Mouse (Mus musculus) mature B cell (primary cell): ENCODE results near the gene Prpf31.
"Not testable (repeated sequence)": the region's sequence is repeated elsewhere in the genome, so short reads cannot be mapped to it uniquely, and the experiment has no call there.

Experiments used
- in situ Hi-C: fragments of 300-500 bp; cut with MboI; formaldehyde crosslinking; loops from 2 replicates; pipeline ENCODE4 v1.14.3; 2019

Gene Prpf31

GRCm38 (mm10) chr7:3629543-3630477 is at the start of gene Prpf31, which contains the start of gene Tfpt:
Gene Prpf31 (plus strand): TSS chr7:3629985.
Gene Tfpt (minus strand): TSS chr7:3629929.
- in situ Hi-C loops, result no loop called here

DNA sequence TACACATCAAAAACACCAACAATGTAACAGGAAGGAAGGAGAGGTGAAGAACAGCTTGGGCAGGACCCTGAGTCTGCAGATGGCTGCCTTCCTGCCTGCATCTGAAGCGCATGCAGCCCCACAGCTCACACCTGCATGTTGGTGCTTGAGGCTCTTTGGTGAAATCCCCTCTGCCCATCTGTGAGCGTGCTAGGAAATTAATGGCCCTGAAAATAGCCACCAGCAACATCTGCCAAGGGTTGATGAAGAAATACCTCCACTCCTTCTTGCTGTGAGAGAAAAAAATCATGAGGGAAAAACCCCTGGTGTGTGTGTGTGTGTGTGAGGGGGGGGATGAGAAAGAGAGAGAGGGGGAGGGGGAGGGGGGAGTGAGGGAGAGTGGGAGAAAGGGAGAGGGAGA is 49.8 kb upstream of the Prpf31 start:
- in situ Hi-C loops, result no loop called here

DNA sequence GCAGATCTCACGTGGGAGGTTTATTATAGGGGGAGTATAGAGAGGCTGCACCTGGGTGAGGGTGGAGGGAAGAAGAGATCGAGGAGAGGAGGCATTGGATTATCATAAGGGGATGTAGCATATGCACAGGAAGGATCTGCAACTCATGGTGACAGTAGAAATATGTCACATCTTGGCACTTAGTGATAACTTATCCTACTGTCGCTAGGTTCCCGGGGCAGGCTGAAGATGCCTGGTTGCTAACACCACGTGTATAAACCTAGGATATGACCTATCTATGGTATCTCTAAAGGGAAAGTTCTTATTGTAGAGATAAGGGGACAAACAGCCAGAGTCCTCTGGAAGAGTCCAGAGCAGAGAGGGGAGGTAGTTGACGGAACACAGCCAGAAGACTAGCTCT is 44.0 kb upstream of the Prpf31 start:
- in situ Hi-C loops, result no loop called here

- in situ Hi-C loops, result no loop called here
These were observed 43.5 kb upstream of the Prpf31 start for GRCm38 (mm10) chr7:3586255-3586654.

DNA sequence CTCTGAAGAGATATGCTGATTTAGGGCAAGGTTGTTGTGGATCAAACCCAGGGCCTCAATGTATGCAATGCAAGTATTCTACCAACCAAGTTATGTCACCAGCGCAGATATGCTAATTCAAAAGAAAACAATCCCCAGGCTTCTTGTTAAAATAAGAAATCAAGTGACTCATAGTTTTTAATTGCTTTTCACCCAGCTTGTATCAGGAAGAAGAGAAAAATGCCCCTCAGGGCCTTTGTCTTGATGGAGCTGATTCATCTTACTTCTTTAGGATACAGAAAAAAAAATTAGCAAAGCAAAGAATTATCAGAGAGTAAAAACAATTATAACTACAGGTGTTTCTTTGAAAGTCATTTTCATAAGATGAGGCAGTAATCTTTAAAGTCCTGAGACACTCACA is 42.5 kb upstream of the Prpf31 start:
- in situ Hi-C loops, result no loop called here

- in situ Hi-C loops, result no loop called here
These were observed 39.2 kb upstream of the Prpf31 start for GRCm38 (mm10) chr7:3590550-3590949.

DNA sequence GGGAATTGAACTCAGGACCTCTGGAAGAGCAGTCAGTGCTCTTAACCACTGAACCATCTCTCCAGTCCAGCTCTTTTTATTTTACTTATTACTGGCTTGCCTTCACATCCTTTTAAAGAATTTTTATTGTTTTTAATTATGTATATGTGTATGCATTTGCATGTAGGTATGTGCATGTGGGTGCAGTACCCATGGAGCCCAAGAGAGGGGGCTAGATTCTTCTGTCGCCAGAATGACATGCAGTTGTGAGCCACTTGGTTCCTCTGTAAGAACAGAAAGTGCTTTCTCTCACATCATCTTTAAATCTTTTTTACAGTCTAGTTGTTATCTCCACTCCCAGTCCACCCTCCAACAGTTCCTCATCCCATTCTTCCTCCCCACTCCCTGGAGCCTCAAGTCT is 38.3 kb upstream of the Prpf31 start:
- in situ Hi-C loops, result no loop called here

GRCm38 (mm10) chr7:3593855-3594254 is 35.9 kb upstream of the Prpf31 start:
- in situ Hi-C loops, result no loop called here

DNA sequence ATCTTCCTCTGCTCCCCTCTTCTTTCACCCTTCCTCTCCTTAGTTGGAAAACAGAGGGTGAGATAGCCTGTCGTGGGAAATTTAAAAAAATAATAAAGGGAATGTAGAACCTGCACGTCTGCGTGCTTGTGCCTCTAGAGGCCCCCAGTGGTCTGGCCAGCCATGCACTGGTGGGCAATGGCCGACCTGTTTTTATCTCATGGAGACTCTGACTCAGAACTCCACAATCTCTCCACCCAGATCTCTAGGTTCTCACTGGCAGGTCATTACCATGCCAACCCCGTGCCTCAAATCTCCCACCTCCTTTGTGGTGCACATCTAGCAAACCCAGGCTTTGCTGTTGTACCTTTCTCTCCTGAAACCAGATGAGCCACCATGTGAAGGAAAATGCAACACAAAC is 35.1 kb upstream of the Prpf31 start:
- in situ Hi-C loops, result no loop called here

- in situ Hi-C loops, result no loop called here
These were observed 34.6 kb upstream of the Prpf31 start for GRCm38 (mm10) chr7:3595146-3595545.

DNA sequence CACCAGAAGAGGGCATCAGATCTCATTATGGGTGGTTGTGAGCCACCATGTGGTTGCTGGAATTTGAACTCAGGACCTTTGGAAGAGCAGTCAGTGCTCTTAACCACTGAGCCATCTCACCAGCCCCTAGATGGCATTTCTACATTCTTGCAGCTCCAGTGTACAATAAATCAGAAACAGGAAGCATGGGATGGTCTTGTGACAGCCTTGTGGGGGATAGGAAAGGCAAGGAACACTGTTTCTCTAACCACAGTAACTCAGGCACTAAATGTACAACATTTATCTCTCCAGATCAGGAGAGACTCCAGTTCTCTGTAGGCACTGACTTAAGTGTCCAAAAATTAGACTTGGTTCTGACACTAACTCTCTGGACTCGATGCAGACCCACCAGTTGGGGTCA is 32.0 kb upstream of the Prpf31 start:
- in situ Hi-C loops, result not testable (repeated sequence)

- in situ Hi-C loops, result no loop called here
These were observed 28.7 kb upstream of the Prpf31 start for GRCm38 (mm10) chr7:3601119-3601518.

- in situ Hi-C loops, result no loop called here
These were observed 23.0 kb upstream of the Prpf31 start for GRCm38 (mm10) chr7:3606798-3607197.

GRCm38 (mm10) chr7:3607391-3607790 is 22.4 kb upstream of the Prpf31 start:
- in situ Hi-C loops, result no loop called here

- in situ Hi-C loops, result no loop called here
These were observed 21.1 kb upstream of the Prpf31 start for GRCm38 (mm10) chr7:3608668-3609067.

DNA sequence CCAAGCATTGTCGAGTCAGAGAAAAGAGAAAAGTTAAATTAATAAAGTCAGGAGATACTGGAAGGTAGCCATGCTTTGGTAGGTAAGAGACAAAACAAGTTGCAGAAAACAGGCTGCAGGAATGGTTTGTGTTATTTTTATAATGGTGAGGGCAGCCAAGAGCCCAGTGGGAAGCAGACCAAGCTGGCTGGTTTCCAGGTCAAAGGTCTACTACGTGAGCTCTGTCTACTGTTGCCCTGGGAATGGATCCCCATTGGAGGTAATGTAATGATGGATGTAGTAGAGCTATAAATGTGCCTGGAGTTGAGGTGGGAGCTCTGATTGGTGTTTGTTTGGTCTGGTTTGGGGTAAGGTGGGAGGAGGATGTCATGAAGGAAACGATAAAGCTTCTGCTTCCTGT is 20.7 kb upstream of the Prpf31 start:
- in situ Hi-C loops, result no loop called here

DNA sequence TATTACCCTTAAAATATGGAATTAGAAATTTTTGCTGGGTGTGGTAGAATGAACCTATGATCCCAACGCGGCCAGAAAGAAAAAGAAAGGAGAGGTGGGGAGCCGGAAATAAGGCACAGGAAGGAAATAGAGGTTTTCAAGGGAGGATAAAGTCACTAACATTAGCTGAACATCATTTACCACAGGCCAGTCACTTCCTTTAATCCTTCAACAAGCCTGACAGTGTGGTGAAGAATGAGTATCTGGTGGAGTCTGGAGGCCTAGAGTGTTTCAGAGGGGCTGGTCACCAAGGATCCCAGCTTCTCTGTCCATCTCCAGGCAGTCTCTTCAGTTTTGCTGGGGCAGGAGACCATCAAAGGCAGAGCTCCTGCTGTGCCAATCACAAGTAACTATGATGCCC is 19.3 kb upstream of the Prpf31 start:
- in situ Hi-C loops, result loop anchor here (10.0 kb wide), 1 partner anchor 64 kb away; the partner anchor contains the start of gene Tmc4

GRCm38 (mm10) chr7:3611006-3611405 is 18.8 kb upstream of the Prpf31 start:
- in situ Hi-C loops, result loop anchor here (10.0 kb wide), 1 partner anchor 64 kb away; the partner anchor contains the start of gene Tmc4

DNA sequence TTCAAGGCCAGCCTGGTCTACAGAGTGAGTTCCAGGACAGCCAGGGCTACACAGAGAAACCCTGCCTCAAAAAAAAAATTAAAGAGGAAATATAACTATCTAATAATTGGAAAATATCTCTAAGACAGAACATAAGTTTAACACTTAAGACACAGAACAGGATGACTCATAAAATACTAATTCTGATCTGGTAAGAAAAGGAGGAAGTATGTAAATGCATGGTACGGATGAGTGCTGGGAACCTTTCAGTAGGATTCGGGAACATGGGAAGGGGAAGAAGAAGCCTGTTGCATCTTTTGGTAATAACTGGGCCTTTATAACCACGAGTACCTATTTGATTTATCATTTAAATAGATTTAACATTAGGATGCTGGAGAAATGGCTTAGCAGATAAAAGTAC is 15.8 kb upstream of the Prpf31 start:
- in situ Hi-C loops, result loop anchor here (10.0 kb wide), 1 partner anchor 61 kb away; the partner anchor contains the start of gene Tmc4

- in situ Hi-C loops, result loop anchor here (10.0 kb wide), 1 partner anchor 59 kb away; the partner anchor contains the start of gene Tmc4
These were observed 13.8 kb upstream of the Prpf31 start, which contains the start of gene Oscar for GRCm38 (mm10) chr7:3616057-3616388. Gene Oscar (minus strand): TSS chr7:3616157.

DNA sequence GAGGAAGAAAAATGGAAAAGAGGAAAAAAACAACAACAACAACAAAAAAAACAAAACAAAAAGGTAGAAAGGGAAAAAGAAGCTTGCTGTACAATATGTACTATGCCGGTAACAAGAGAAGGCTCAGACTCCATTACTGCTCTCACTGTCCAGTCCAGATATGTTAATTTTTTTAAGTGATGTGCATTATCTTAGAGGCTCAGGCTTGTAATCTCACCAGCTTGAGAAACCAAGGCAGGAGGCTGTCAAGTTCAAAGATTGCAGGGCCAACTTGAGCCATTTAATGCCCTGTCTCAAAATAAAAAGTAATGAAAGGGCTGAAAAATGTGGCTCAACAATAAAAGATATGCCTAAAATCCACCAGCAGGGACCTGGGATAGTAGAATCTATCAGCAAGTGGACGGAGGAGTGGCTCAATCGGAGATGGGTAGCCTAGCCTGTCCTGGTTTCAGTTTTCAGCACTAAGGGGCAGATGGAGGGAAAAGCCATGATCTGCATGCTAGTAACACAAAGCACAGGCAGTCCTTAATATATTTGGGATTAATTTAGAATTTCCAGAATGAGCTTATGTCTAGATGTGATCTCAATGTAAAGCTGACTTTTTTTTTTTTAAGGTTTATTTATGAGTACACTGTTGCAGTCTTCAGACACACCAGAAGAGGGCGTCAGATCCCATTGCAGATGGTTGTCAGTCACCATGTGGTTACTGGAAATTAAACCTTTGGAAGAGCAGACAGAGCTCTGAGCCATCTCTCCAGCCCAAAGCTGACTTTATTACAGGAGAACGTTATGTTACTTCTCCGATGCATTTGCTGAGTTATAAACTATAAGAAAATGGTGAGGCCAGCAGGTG is 13.2 kb upstream of the Prpf31 start:
- in situ Hi-C loops, result loop anchor here (10.0 kb wide), 1 partner anchor 58 kb away; the partner anchor contains the start of gene Tmc4
